Mouse (Mus musculus) liver, embryonic 14.5 days (tissue): ENCODE results near the gene Mpv17l2. TPM values are rescaled to one million over a fixed set of nuclear protein-coding genes. Genes with fewer than 3 reads are reported as not detected.

ENCODE experiments used
- ATAC-seq: fragments of 200-750 bp; cut with Nextera tagmentation; 2 replicates; pipeline ENCODE4 v1.8.0; 2017; ENCODE audit warnings: moderate number of reproducible peaks, mild to moderate bottlenecking, moderate library complexity; ENCODE audit not compliant: insufficient read depth
- DNase-seq, 3 experiments: peaks; one replicate each; pipeline ENCODE4 v3.0.0-alpha.2; 2012 to 2013; ENCODE audit warnings: low read depth in 3 of 3, low spot score in 3 of 3
- H3K27ac ChIP-seq: fragments of 300-500 bp; sonication (generic); 2 replicates; pipeline ENCODE4 v1.5.1; 2014; ENCODE audit warnings: moderate library complexity, mild to moderate bottlenecking, control low read depth, inconsistent platforms
- H3K27me3 ChIP-seq: fragments of 300-500 bp; sonication (generic); 2 replicates; pipeline ENCODE4 v1.6.1; 2014; ENCODE audit warnings: mild to moderate bottlenecking, low read length, moderate library complexity; ENCODE audit not compliant: control insufficient read depth, insufficient read depth
- H3K36me3 ChIP-seq: fragments of 300-500 bp; sonication (generic); replicated peaks from 2 replicates; pipeline ENCODE4 v1.6.1; 2014; ENCODE audit warnings: low read depth; ENCODE audit not compliant: control insufficient read depth, insufficient read depth
- H3K4me1 ChIP-seq, 2 experiments: fragments of 200-500 bp in 1 of 2; fragments of 300-500 bp in 1 of 2; sonication (generic) in 1 of 2; replicated peaks; 2 replicates each; pipeline ENCODE4 v1.6.1; 2012 to 2014; ENCODE audit warnings: antibody characterized with exemption in 1 of 2, inconsistent platforms in 1 of 2, low read length in 1 of 2; ENCODE audit not compliant: control insufficient read depth in 2 of 2, insufficient read depth in 2 of 2
- H3K4me2 ChIP-seq: fragments of 300-500 bp; sonication (generic); 2 replicates; pipeline ENCODE4 v1.6.1; 2014; ENCODE audit warnings: low read depth, mild to moderate bottlenecking, control low read depth, moderate library complexity
- H3K4me3 ChIP-seq, 2 experiments: fragments of 200-500 bp in 1 of 2; fragments of 300-500 bp in 1 of 2; sonication (generic) in 1 of 2; 2 replicates each; pipeline ENCODE4 v1.5.1; 2012 to 2014; ENCODE audit warnings: low read depth in 2 of 2, low read length in 2 of 2, mild to moderate bottlenecking in 2 of 2, control low read depth in 1 of 2, inconsistent platforms in 1 of 2, moderate library complexity in 1 of 2; ENCODE audit not compliant: insufficient read depth in 1 of 2
- H3K9ac ChIP-seq: fragments of 300-500 bp; sonication (generic); replicated peaks from 2 replicates; pipeline ENCODE4 v1.6.1; 2014; ENCODE audit warnings: mild to moderate bottlenecking, control low read depth, moderate library complexity
- H3K9me3 ChIP-seq: fragments of 300-500 bp; sonication (generic); 2 replicates; pipeline ENCODE4 v1.6.1; 2016; ENCODE audit warnings: low read length, mixed read lengths; ENCODE audit not compliant: control insufficient read depth
- CTCF ChIP-seq: IDR thresholded peaks from 2 replicates; pipeline ENCODE4 v1.5.1; 2016; ENCODE audit warnings: antibody characterized with exemption, low read depth, control low read depth
- EP300 ChIP-seq: IDR thresholded peaks from 2 replicates; pipeline ENCODE4 v1.6.1; 2016; ENCODE audit warnings: antibody characterized with exemption, low read depth
- WGBS: fragments of 180-500 bp; shearing (Covaris S2); extraction: QIAGEN DNeasy Blood & Tissue Kit; methylation state at CpG from one replicate; pipeline ENCODE4 v1.1.7; 2014; ENCODE audit not compliant: insufficient replicate concordance; 5-methylcytosine and 5-hydroxymethylcytosine counted together
- microRNA-seq: library from miRNA; unstranded; fragments of <30 nt; microRNA quantifications from one replicate; pipeline ENCODE4, GENCODE M21; 2016
- polyA plus RNA-seq, 2 experiments: library from polyadenylated mRNA; depleted of rRNA in 1 of 2; stranded (reverse) in 1 of 2; unstranded in 1 of 2; fragments of >200 nt; fragmentation: Nextera tagmentation in 1 of 2; extraction: Ambion mirVana in 1 of 2; gene quantifications; 2 replicates each; pipeline versions ENCODE4 v1.2.1 to v1.2.3; 2012 to 2014

Gene Mpv17l2
- polyA plus RNA-seq, 2 experiments: 28.5 to 39.8 TPM

DNA sequence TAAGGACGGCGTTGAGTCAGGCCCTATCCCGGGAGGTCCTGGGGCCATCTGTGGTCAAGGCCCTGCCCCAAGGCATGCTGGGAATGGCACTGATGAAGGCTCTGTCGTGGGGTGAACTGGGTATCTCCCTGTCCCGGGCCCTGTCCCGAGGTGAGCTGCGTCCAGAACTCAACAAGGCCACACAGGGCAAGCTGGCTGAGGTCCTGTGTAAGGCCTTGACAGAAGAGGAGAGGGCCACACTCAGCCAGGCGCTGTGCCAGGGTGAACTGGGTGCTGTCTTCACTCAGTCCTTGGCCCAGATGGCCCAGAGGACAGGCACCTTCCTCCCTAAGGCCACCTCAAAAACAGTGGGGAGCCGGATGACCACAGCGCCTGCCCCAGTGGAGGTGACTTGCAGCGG, 49.7 kb downstream of the Mpv17l2 start:
- Histone ChIP-seq H3K4me2 (no peak overlapping the region), H3K27ac (no peak overlapping the region), H3K36me3 (no peaks in the 10 kb centered on the region), H3K27me3 (no peaks in the 10 kb centered on the region), H3K4me3 (no peak overlapping the region), H3K4me1 (no peaks in the 10 kb centered on the region), H3K9ac (no peak overlapping the region), H3K9me3 (no peaks in the 10 kb centered on the region)
- ATAC-seq (no peak), DNase-seq (no peak)
- no peak for TF ChIP-seq CTCF
- TF ChIP-seq EP300: no peak
- 61% methylated on average over 11 of the region's 11 CpGs for WGBS

DNA sequence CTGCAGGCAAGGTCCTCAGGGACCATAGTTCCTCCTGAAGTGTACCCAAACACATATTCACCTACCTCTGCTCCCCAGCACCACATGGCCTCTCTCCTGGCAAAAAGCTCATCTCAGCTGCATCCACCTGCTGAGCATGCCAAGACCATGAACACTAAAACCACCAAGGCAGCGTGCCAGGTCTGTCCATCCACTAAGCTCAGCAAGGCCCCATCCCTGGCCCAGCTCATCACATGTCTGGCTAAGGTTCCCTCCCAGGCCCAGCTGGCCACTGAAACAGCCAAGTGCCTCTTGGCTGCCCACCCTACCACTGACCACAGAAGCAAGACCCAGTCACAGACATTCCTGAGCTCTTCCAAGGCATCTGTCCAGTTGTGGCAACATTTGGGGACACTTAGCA, 50.5 kb downstream of the Mpv17l2 start:
- no peaks in the 10 kb centered on the region for H3K36me3 ChIP-seq
- H3K4me3 ChIP-seq: no peak overlapping the region
- H3K4me2 ChIP-seq: no peak overlapping the region
- no peaks in the 10 kb centered on the region for H3K9me3 ChIP-seq
- no peaks in the 10 kb centered on the region for H3K4me1 ChIP-seq
- TF ChIP-seq EP300 (no peak), CTCF (no peak)
- DNase-seq (no peak), ATAC-seq (no peak)
- H3K27ac ChIP-seq: no peak overlapping the region
- no peak overlapping the region for H3K9ac ChIP-seq
- H3K27me3 ChIP-seq: no peaks in the 10 kb centered on the region
- WGBS: 88% methylated on average over 1 of the region's 1 CpGs

DNA sequence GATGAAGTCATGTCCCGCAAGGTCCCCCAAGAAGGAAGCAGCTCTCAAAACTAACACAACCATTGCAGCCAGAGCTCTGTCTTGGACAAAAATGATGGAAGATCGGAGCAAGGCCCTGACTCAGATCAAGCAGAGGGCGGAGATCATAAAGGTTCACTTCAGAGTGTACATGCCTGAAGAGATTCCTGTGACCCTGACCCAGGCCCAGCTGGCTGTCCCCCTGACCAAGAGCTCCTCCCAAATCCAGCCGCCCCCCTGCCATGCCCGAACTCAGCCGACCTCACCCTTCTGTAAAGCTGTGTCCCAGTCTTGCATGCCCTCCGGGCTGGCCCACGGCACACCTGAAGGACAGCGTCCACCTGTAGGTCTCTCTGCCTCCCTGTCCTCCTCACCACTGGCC, 51.0 kb downstream of the Mpv17l2 start:
- Histone ChIP-seq H3K4me3 (no peak overlapping the region), H3K9ac (no peak overlapping the region), H3K4me1 (no peaks in the 10 kb centered on the region), H3K9me3 (no peaks in the 10 kb centered on the region), H3K4me2 (no peak overlapping the region), H3K27me3 (no peaks in the 10 kb centered on the region), H3K27ac (no peak overlapping the region), H3K36me3 (no peaks in the 10 kb centered on the region)
- TF ChIP-seq EP300 (no peak), CTCF (no peak)
- WGBS: 75% methylated on average over 9 of the region's 9 CpGs
- ATAC-seq (no peak), DNase-seq (no peak)

Small RNAs within 50 kb of the gene (microRNA-seq; reads per million reads assigned to microRNA genes)
- gene Mir7240: not detected

Other genes with a start within 250 kb of the Mpv17l2 start
- gene Fkbp8, start 233.2 kb downstream of the Mpv17l2 start, polyA plus RNA-seq (2012; rRNA removed): 140 and 149 TPM in 2 replicates
- gene Fkbp8, start 233.2 kb downstream of the Mpv17l2 start, polyA plus RNA-seq (2014; fragmentation: Nextera tagmentation; extraction: Ambion mirVana): 114 and 135 TPM in 2 replicates
- 28.9 and 30.8 TPM in 2 replicates for gene Kxd1, start 233.0 kb downstream of the Mpv17l2 start, polyA plus RNA-seq (2012; rRNA removed)
- gene Kxd1, start 233.0 kb downstream of the Mpv17l2 start, polyA plus RNA-seq (2014; fragmentation: Nextera tagmentation; extraction: Ambion mirVana): 32.6 and 33.3 TPM in 2 replicates
- gene Ell, start 221.5 kb downstream of the Mpv17l2 start, polyA plus RNA-seq (2012; rRNA removed): 8.9 and 9.6 TPM in 2 replicates
- 7.7 and 9.2 TPM in 2 replicates for gene Ell, start 221.5 kb downstream of the Mpv17l2 start, polyA plus RNA-seq (2014; fragmentation: Nextera tagmentation; extraction: Ambion mirVana)
- gene Isyna1, start 166.6 kb downstream of the Mpv17l2 start, polyA plus RNA-seq (2012; rRNA removed): 61.3 and 62.4 TPM in 2 replicates
- 30.2 and 34.2 TPM in 2 replicates for gene Isyna1, start 166.6 kb downstream of the Mpv17l2 start, polyA plus RNA-seq (2014; fragmentation: Nextera tagmentation; extraction: Ambion mirVana)
- gene Ssbp4, start 152.1 kb downstream of the Mpv17l2 start, polyA plus RNA-seq (2012; rRNA removed): 36.3 and 50.8 TPM in 2 replicates
- 49.5 and 61.7 TPM in 2 replicates for gene Ssbp4, start 152.1 kb downstream of the Mpv17l2 start, polyA plus RNA-seq (2014; fragmentation: Nextera tagmentation; extraction: Ambion mirVana)
- 4.3 and 5.3 TPM in 2 replicates for gene Lrrc25, start 144.8 kb downstream of the Mpv17l2 start, polyA plus RNA-seq (2012; rRNA removed)
- 4.7 TPM in 2 replicates for gene Lrrc25, start 144.8 kb downstream of the Mpv17l2 start, polyA plus RNA-seq (2014; fragmentation: Nextera tagmentation; extraction: Ambion mirVana)
- gene Gdf15, start 128.5 kb downstream of the Mpv17l2 start, polyA plus RNA-seq (2012; rRNA removed): 6.3 and 9.0 TPM in 2 replicates
- gene Gdf15, start 128.5 kb downstream of the Mpv17l2 start, polyA plus RNA-seq (2014; fragmentation: Nextera tagmentation; extraction: Ambion mirVana): 1.2 and 2.8 TPM in 2 replicates
- 7.6 and 8.6 TPM in 2 replicates for gene Pgpep1, start 100.6 kb downstream of the Mpv17l2 start, polyA plus RNA-seq (2012; rRNA removed)
- 19.8 and 23.5 TPM in 2 replicates for gene Pgpep1, start 100.6 kb downstream of the Mpv17l2 start, polyA plus RNA-seq (2014; fragmentation: Nextera tagmentation; extraction: Ambion mirVana)
- gene Lsm4, start 87.7 kb downstream of the Mpv17l2 start, polyA plus RNA-seq (2012; rRNA removed): 134 and 478 TPM in 2 replicates
- 160 and 176 TPM in 2 replicates for gene Lsm4, start 87.7 kb downstream of the Mpv17l2 start, polyA plus RNA-seq (2014; fragmentation: Nextera tagmentation; extraction: Ambion mirVana)
- gene Jund, start 62.0 kb downstream of the Mpv17l2 start, polyA plus RNA-seq (2012; rRNA removed): 28.4 and 29.4 TPM in 2 replicates
- 20.3 and 21.8 TPM in 2 replicates for gene Jund, start 62.0 kb downstream of the Mpv17l2 start, polyA plus RNA-seq (2014; fragmentation: Nextera tagmentation; extraction: Ambion mirVana)
- not detected in 2 replicates for gene Iqcn, start 57.5 kb downstream of the Mpv17l2 start, polyA plus RNA-seq (2012; rRNA removed)
- gene Iqcn, start 57.5 kb downstream of the Mpv17l2 start, polyA plus RNA-seq (2014; fragmentation: Nextera tagmentation; extraction: Ambion mirVana): not detected in 2 replicates
- 0.04 TPM in 1 of 2 replicates, not detected in the other for gene Gm3336, start 42.4 kb downstream of the Mpv17l2 start, polyA plus RNA-seq (2012; rRNA removed)
- 0.11 TPM in 2 replicates for gene Gm3336, start 42.4 kb downstream of the Mpv17l2 start, polyA plus RNA-seq (2014; fragmentation: Nextera tagmentation; extraction: Ambion mirVana)
- gene Pde4c, start 37.2 kb downstream of the Mpv17l2 start, polyA plus RNA-seq (2012; rRNA removed): 1.6 TPM in 2 replicates
- 0.34 and 0.74 TPM in 2 replicates for gene Pde4c, start 37.2 kb downstream of the Mpv17l2 start, polyA plus RNA-seq (2014; fragmentation: Nextera tagmentation; extraction: Ambion mirVana)
- gene Rab3a, start 6.3 kb downstream of the Mpv17l2 start, polyA plus RNA-seq (2012; rRNA removed): 2.7 and 3.2 TPM in 2 replicates
- 1.6 and 2.4 TPM in 2 replicates for gene Rab3a, start 6.3 kb downstream of the Mpv17l2 start, polyA plus RNA-seq (2014; fragmentation: Nextera tagmentation; extraction: Ambion mirVana)
- 13.2 and 17.5 TPM in 2 replicates for gene Pik3r2, start 15.8 kb upstream of the Mpv17l2 start, polyA plus RNA-seq (2012; rRNA removed)
- gene Pik3r2, start 15.8 kb upstream of the Mpv17l2 start, polyA plus RNA-seq (2014; fragmentation: Nextera tagmentation; extraction: Ambion mirVana): 8.2 and 12.0 TPM in 2 replicates
- gene Mast3, start 44.1 kb upstream of the Mpv17l2 start, polyA plus RNA-seq (2012; rRNA removed): 11.1 and 13.0 TPM in 2 replicates
- gene Mast3, start 44.1 kb upstream of the Mpv17l2 start, polyA plus RNA-seq (2014; fragmentation: Nextera tagmentation; extraction: Ambion mirVana): 5.4 and 6.3 TPM in 2 replicates
- 0.11 and 0.13 TPM in 2 replicates for gene Il12rb1, start 47.5 kb upstream of the Mpv17l2 start, polyA plus RNA-seq (2012; rRNA removed)
- 0.18 and 0.39 TPM in 2 replicates for gene Il12rb1, start 47.5 kb upstream of the Mpv17l2 start, polyA plus RNA-seq (2014; fragmentation: Nextera tagmentation; extraction: Ambion mirVana)
- gene Arrdc2, start 78.8 kb upstream of the Mpv17l2 start, polyA plus RNA-seq (2012; rRNA removed): 33.9 and 35.0 TPM in 2 replicates
- 9.5 and 14.3 TPM in 2 replicates for gene Arrdc2, start 78.8 kb upstream of the Mpv17l2 start, polyA plus RNA-seq (2014; fragmentation: Nextera tagmentation; extraction: Ambion mirVana)
- gene Kcnn1, start 102.3 kb upstream of the Mpv17l2 start, polyA plus RNA-seq (2012; rRNA removed): 0.27 and 0.34 TPM in 2 replicates
- gene Kcnn1, start 102.3 kb upstream of the Mpv17l2 start, polyA plus RNA-seq (2014; fragmentation: Nextera tagmentation; extraction: Ambion mirVana): 0.08 and 0.17 TPM in 2 replicates
- 20.4 and 34.3 TPM in 2 replicates for gene Ccdc124, start 113.0 kb upstream of the Mpv17l2 start, polyA plus RNA-seq (2012; rRNA removed)
- gene Ccdc124, start 113.0 kb upstream of the Mpv17l2 start, polyA plus RNA-seq (2014; fragmentation: Nextera tagmentation; extraction: Ambion mirVana): 54.1 and 56.3 TPM in 2 replicates
- gene Slc5a5, start 131.8 kb upstream of the Mpv17l2 start, polyA plus RNA-seq (2012; rRNA removed): 0.06 and 0.10 TPM in 2 replicates
- 0.03 and 0.05 TPM in 2 replicates for gene Slc5a5, start 131.8 kb upstream of the Mpv17l2 start, polyA plus RNA-seq (2014; fragmentation: Nextera tagmentation; extraction: Ambion mirVana)
- 2,449 and 2,899 TPM in 2 replicates for gene Rpl18a, start 136.5 kb upstream of the Mpv17l2 start, polyA plus RNA-seq (2012; rRNA removed)
- gene Rpl18a, start 136.5 kb upstream of the Mpv17l2 start, polyA plus RNA-seq (2014; fragmentation: Nextera tagmentation; extraction: Ambion mirVana): 3,155 and 3,211 TPM in 2 replicates
- gene Map1s, start 145.0 kb upstream of the Mpv17l2 start, polyA plus RNA-seq (2012; rRNA removed): 11.5 and 15.4 TPM in 2 replicates
- gene Map1s, start 145.0 kb upstream of the Mpv17l2 start, polyA plus RNA-seq (2014; fragmentation: Nextera tagmentation; extraction: Ambion mirVana): 9.3 and 11.8 TPM in 2 replicates